Mouse (Mus musculus) gastrocnemius, postnatal 14 days (tissue): ENCODE measurements around the gene B3galnt1. TPM values are rescaled to one million over a fixed set of nuclear protein-coding genes. Genes with fewer than 3 reads are reported as not detected.
A peak's percentile ranks its signal among the peaks of the same experiment; 100 is the strongest.

Experiments used
- DNase-seq: peaks from one replicate; pipeline ENCODE4 v3.0.0; 2021; ENCODE audit warnings: mixed read lengths
- intact Hi-C: fragments of 180-260 bp; cut with DNase I; formaldehyde crosslinking; loops from one replicate; pipeline ENCODE4 v1.15.1; 2025; ENCODE audit warnings: low total_unique reads
- total RNA-seq, 2 experiments: library from RNA; stranded (reverse); gene quantifications; 2 replicates each; pipeline ENCODE4 v1.2.3; 2021

The B3galnt1 gene
- total RNA-seq, 2 experiments from 2014 or later, result 3.7 to 6.7 TPM

DNA sequence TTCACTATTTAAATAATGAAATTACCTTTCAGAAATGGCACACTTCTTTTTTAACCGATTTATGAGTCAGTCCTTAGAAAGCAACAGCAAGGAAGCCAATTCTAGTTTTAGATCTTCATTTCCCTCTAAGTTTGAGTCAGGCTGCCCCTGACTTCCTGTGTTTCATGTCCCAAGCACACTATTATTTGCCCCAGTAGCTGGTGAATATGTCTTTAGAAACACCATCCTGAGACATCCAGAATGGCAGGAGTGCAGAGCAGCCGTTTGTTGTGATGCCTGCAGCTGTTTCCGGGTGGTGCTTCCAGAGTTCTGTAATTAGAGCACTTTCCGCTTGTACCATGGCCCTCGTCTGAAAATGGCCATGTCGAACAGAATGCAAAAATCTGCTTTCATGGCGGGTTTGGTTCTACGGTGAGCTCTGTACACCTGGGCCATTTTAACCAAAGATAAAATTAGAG, 73.7 kb downstream of the B3galnt1 start:
- peak; percentile 26 for DNase-seq
- intact Hi-C loops, result no loop called here

DNA sequence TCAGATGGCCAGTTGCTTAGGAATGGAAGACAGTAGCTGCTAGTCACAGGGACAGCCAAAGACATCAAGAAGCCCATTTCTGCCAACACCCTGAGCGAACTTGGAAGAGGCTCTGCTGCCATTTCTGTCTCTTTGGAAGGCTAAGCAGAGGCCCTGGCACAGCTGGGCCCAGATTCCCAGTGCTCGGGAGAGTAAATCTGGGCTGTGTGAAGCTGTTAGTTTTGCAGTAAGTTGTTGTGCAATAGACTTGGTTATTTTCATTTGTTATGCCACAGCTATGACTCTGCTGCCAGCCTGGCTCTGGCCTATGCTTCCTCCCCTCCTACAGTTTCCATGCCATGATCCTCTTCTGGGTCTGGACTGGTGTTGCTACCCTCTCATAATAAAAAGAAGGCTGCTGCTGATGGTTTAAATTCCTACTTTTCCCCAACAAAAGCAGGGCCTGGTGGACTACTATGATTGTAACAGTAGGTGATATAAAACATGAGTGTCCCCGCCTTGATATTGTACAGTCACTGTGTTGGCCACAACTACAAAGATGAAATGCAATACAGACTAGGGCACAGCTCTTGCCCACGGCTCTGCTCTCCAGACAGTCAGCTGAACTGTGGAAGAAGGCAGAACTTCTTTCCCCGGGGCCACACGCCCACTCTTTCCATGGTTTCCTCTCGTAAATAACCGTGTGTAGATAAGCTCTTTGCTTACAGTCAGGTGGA, 74.2 kb downstream of the B3galnt1 start:
- intact Hi-C loops, result no loop called here
- DNase-seq, result peak; percentile 35

Other genes starting within 250 kb of the B3galnt1 start
- 10 to 100 TPM; 26.5 to 32.8 TPM for gene Nmd3, start 123.0 kb upstream of the B3galnt1 start, total RNA-seq